Mouse (Mus musculus) cerebellum, adult 11-12 months (tissue): ENCODE measurements around the gene Gclc.
"Not testable (repeated sequence)": the region's sequence is repeated elsewhere in the genome, so short reads cannot be mapped to it uniquely, and the experiment has no call there.

Experiments used
- DNase-seq: peaks from one replicate; pipeline ENCODE4 v3.0.0; 2022

The Gclc gene

DNA sequence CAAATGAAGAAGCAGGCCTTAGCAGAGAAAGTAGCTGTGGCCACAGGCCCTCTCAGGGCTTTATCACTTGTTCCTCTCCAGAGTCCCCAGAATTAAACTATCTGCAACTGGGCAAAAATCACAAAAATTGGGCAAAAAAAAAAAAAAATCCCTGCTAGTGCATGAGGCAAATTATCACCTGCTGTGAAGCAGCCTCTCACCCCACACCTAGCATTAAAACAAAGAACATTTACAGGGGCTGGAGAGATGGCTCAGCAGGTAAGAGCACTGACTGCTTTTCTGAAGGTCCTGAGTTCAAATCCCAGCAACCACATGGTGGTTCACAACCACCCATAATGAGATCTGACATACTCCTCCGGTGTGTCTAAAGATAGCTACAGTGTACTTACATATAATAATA, 6.0 kb upstream of the Gclc start:
- not testable (repeated sequence) for DNase-seq

DNA sequence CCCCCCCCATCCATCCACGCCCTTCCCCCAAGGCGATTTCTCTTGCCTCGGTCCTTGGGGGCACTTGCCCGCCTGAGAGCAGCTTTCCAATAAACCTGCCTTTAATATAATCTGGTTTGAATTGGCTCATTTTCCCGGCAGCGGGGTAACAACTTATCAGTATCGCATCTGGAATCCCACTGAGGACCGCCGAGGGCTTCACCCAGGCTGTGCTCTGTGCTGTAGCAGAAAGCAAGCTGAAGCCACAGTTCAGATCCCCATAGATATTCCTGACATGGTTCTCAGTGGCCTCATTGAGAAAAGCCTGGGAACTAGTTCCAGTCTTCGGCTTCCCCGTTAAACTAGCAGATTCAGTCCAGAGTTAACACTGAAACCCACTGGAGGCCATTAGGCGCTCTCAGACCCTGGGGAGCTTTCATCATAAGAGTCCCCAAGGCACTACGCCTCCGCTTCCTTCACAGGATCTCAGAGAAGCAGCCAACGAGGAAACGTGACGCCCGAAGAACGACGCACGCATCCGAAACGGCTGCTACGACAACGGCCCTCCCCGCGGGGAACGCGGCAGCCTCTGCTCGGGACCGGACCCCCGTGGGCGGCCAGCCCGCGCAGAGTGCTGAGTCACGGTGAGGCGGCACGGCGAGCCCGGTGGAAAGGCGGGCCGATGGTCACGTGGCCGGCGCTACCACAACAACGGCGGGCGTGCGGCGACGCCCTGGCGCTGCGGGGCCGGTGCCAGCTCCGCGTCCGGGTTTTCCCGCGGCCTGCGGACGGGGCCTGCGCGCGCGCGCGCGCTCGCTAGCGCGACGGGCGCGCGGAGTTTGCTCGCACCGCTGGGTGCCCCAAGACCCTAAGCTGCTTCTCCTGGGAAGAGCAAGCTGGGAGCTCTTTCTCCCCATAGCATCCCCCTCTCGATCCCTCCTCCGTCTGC, 3.9 kb upstream of the Gclc start:
- peak; percentile 94 for DNase-seq

DNA sequence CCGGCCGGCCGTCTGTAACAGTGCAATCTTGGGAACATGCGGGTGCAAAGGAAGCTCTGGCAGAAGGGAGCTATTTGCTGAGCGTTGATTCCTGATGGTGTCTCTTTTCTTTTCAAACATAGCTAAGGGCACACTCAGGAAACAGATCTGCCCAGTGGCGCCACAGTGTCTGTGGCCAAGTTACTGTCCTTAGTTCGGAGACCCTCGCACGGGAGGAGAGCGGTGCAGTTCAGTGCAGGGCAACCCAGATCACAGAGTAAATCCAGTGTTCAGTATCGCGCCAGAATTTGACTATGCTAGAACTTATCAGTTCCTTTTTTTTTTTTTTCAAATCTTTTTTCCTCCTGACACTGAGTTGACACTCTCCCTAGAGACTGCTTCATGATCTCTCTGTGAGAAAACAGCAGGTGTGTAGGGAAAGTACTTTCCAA, 3.2 kb upstream of the Gclc start:
- DNase-seq: no peak

DNA sequence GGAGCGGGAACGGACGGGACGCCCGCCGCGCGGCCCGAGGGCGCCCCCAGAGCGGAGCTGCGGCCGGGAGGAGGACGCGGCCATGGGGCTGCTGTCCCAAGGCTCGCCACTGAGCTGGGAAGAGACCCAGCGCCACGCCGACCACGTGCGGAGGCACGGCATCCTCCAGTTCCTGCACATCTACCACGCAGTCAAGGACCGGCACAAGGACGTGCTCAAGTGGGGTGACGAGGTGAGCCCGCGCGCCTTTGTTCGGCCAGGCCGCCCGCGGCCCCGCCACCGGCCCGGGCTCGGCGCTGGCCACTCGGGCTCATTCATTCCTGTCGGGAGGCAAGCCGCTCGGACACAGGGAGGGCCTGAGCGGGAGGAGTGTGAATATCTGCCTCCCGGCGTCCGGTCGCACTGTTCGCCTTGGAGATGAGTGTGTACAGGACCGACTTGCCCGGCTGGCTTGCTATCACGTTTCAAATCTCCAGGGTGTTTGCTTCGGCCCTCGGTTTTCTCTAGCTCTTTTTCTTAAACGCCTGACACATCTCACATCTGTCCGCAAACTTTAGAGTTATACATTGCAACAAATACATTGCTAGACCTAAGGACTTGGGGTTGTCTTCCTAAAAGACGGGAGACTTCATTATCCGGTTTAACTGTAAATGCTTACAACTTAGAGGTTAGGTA, 530 bp downstream of the Gclc start:
- peak; percentile 78 for DNase-seq

DNA sequence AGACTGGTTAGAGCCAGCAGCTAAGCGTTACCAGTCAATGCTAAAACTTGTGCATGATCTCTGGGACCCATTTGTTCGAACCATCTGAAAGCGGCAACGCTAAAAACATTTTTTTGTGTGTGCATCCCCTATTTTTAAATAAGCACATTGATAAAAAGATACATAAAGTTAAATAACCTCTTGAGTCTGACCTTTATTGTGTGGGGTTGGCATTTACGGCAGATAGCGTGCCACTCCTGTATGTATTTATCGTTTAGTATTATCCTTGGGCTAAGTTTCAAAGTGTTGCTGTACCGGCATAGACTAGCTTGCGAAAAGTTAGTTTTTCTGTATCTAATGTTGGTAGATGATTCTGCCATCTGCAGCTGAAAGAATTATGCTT, 1.1 kb downstream of the Gclc start:
- DNase-seq: no peak

DNA sequence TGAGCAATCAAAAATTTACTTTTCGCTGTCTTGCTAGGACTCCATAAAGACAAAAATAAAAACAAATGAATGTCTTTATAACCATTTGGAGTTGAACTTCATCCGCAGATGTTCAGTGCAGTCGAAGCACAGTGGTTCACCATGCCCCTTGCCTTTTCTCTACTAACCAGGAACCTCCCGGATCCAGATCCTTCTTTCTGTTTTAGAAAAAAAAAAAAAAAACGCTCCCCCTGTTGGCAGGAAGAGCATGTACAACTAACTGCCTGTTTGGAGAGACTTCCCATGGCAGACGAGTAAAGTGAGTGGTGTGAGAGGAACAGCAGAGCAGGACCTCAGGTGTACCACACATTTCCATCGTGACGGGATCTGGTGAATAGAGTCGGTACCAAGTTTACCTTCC, 1.7 kb downstream of the Gclc start:
- no peak for DNase-seq

DNA sequence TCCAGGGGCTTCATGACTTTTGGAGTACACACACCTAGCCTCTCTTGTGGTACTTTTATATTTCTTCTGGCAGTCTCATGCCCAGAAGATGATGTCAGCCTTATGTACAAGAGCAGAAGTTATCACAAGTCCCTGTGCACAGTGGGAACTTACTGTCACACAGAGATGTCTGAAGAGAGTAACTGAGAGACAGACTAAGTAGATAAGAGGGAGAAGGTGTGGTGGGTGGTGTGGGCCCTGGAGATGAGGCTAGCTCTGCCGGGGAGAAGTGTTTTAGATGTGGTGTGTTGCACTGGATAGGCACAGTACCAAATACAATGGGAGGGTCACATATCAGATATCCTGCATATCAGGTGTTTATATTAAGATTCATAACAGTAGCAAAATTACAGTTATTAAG, 3.0 kb downstream of the Gclc start:
- DNase-seq: no peak

DNA sequence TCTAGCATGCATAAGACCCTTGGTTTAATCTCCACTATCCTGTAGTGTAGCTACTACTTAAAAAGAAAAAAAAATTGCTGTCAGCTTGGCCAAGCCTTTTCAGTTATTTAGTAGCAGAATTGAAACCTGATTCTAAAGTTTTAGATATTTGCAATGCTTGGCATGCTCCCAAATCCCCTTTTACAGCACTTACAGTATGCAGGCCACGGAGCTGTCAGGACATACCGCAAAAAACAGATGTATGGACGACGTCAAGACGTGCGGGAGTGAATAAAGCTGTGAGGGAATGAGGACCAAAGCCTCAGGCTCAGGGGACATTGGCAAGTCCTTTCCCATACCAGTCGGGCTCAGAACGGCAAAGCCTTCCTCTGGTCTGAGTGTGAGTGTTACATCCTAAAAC, 4.1 kb downstream of the Gclc start:
- DNase-seq: no peak

DNA sequence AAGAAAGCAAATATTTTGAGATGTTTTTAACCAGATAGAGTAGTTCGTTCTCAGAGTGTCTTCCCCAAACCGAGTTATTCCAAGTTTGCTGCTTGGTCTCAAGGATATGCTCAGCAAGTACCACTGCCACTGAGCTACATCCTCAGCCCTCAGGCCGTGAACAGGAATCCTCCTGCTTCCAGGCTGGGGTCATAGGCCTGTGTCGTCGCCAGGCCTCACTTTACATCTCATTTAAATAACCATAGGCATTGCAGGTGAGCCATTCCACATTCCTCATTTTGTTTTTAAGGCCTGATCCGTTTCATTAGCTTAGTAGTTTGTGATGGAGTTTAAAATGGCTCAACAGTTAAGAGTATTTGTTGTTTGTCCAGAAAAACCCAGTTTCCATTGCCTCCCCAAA, 4.8 kb downstream of the Gclc start:
- no peak for DNase-seq

DNA sequence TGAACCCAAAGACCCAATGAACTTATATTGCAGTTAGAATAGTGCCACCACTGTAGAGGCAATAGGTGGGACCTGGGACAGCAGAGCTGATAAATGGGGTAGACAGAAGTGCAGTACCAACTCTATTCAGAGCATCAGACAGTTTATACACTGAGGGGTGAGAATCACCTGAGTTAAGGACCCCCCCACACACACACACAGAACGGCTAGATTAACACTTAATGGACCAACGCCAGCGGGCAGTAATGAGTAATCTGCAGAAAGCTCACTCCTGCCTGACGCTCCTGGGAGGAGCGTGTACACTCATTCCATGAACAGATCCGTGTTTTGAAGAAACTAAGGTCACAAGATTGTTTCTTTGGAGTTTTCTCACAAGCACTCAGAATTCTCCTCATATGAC, 5.4 kb downstream of the Gclc start:
- no peak for DNase-seq

DNA sequence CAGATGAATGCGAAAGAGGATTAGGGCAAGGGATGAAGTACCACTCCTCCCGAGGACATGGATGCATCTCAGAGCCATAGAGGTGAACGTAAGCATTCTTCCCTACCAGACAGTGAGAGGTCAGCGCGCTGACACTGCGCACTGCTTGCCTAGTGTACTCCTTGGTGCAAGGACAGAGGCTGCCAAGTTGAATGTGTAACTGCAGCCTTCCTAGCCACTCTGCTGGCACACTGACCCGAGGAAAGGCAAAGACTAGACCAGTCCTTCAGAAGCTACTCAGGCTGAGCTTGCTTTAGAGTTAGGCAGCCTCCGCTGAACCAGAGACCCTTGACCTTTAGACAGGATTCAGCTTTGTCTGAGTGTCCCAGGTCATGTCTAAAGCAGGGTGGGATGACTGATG, 11.9 kb downstream of the Gclc start:
- no peak for DNase-seq

DNA sequence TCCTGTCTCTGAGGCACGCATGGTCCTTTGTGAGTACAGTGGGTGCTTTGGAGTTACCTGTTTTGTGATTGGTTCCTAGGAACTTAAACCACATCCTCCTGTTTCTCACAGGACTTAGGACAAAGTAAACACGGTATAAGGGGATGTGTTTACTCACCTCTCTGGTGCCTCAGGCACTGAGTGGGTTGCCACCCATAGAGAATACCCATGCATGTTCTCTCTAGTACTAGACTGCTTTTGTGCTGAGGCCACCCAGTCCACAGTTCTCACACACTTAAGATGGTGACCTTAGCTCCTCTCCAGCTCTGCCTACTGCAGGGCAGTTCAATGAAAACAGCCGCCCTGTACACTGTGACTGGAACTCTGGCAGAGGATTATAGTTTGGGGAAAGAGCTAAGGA, 12.4 kb downstream of the Gclc start:
- DNase-seq: no peak

DNA sequence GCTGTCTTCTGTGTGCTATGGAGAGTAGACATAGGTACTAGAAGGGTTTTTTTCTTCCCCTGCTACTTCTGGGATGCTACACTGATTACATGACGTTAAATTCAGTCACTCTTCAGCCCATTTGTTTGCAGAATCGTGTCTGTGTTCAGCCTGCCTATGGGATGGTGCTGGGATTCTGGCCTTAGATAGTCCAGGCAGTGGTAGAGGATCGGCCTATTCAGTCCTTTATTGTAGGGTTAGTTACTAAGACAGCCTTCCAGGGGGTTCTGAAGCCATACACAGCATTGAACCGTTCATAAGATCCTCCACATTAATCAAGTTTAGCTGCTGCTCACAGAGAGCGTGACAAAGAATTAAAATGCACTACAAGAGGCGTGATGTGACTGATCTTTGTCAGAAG, 16.6 kb downstream of the Gclc start:
- no peak for DNase-seq

DNA sequence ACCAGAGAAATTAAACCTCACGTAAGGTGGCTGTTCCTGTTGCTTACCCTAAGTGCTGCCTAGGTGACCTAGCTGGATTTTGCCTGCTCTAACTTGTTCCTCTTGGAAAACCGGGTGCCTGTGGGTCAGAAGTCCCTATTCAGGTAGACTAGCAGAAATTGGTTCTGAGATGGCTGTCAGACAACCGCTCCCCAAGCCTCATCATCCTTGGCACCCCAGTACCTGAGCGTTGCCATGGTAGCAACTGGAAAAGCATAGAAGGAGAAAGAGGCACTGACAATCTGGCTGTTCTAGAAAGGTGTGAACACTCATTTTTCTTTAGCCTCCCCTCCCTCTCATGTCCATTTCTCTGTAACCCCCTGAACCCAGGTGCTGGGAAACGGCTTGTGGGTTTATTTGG, 17.0 kb downstream of the Gclc start:
- no peak for DNase-seq

DNA sequence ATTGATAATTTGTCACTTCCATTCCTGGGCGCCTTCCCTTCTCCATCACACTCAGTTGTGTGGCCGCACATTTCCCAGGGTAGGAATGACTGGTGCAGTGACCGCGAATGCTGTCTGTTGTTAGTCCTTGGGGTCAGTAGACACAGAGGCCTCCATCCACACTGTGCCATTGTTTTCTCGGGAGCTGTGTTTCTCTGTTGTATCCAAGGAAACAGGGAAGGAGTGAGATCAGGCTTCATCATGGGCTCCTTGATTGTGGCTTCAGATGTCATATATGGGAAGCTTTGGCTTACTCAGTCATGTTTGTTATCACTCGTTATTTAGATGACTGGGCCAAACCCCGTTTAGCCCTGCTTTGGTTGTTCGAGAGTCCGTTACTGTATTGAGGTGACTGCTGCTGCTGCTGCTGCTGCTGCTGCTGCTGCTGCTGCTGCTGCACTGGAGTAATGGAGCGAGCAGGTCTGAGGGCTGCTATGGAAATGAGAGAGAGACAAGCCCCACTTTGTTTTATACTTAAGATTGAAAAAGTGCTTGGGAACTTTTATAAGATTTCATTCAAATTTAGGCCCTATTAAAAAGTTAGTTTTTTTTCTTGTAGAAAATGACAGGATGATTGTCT, 17.5 kb downstream of the Gclc start:
- no peak for DNase-seq

DNA sequence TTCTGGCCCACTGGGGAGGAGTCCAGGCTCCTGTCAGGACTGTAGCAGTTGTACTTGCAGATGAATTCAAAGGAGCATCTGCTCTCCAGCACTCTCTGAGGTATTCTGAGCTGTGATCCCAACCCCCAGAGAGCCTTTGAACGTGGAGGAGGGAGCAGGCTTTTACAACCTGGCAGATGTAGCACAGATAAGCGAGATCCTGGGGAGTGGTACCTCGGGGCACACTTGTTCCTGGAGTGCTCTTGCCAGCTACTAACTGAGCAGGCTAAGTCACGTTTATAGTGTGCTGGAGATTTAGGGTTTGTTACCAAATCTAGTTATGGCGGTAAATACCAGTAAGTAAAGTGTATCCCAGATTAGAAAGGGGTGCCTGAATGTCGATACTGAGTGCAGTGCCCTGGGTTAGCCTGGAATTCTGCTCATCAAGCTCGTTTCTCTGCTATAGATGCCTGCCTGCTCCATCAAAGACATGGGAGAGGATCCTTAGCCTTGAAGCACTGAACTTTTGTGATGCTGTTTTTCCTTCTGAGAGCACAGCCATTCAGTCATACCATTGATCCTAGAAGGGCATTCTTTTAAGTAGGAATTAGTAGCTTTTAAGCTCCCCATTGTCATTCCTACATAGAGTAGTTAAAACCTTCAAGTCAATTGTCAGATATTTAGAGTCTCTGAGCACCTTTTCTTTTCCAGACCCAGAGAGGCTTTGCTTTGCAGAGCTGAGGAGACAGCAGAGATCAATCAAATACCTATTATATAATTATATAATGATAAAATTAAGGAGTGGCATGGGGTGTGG, 22.6 kb downstream of the Gclc start:
- no peak for DNase-seq

DNA sequence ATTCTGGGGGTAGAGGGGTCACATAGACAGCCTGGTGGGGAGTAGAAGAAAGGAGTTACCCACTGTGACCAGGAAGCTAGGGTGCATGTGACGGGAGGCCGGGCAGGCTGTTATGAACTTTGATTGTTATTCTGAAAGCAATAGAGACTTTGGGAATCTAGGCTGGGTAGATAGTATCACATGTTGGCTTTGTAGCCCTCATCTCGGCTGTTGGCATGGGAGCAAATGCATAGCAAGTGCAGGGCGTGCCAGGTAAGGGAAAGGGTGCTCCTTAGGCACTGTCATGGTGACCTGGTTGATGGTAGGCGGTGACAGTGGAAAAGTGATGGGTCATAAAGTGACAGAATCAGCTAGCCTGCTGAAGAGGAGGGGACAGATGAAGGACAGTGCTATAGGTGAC, 23.3 kb downstream of the Gclc start:
- DNase-seq: no peak

DNA sequence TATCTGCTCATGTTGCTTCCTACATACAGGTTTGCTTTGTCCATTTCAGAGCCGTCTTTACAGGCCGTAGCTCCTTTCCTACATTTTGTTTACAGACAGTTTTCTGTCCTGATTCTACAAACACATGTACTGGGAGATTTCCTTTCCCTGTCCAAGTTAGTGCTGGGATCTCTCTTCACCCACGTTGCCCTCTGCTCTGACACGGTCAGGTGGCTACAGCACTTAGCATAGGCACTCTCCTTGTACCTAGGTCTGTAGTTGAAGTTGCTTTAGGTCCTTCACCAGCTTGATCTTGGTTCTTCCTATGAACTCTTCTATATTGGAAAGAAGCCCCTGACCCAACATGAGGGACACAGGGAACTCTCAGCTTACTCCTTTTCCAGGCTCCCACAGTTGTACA, 25.4 kb downstream of the Gclc start:
- DNase-seq: no peak

DNA sequence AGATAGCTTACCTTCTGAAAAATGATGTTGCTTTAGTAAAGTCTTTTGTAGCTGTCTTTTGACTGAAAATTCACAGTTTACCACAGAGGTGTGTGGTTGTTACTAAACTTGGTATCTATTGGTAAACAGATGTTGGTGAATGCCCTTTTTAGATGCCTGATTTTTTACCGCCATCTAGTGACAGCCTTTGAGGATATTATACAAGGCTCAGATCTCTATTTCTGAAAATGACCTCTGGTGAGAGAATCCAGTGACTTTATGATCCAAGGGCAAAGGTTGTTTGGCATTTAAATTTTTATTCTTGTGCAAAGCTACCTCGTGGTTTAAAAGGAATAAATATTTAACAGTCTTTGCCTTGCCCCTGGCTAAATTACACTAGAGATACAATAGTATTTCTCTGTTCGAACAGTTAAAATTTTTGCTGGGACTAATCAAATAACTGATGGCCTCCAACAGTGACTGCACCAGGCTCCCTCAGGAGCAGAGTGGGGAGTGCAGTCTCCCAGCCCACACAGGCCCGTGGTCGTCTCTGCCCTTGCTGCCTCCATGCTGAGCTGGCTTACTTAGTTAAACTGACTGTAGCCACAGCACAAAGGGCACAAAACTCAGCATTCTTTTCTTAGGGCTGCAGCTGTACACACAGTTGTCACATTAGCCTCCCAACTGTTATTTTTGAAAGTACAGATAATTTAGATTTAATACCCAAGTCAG, 27.3 kb downstream of the Gclc start:
- no peak for DNase-seq

DNA sequence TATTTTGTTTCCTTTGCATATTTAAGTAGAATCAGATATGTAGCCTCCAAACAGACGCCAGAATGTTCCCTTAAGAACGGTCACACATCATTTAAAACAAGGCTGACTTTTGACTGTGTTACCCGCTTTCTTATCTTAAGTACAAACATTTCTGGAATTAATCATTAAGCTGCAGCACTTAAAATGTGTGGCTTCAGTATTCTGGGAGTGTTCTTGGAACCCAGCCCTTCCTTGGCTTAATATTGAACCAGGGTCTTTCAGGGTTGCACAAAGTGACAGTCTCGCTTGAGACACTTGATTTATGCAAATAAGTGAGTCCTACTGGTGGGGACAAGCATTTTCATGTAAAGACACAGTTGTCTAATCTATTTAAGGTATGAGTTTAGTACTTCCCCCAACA, 27.9 kb downstream of the Gclc start:
- no peak for DNase-seq

DNA sequence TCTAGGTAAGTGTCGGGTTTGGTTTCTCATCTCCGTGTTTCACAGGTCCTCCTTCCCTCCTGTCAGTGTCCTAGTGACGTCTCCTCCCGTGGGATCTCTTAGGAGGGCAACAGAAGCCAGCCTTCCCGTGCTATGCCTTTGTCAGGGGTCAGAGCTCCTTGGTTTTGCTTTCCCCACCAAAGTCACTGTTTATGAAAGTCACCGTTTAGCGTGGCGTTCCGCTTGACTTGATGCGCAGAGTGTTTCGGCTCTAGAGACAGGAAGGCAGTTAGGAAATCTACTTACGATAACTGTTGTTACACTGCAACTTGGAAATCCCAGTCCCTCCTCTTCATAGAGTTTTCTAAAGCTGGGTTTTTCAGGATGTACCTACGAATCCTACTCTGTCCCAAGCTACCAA, 28.7 kb downstream of the Gclc start:
- DNase-seq: no peak

DNA sequence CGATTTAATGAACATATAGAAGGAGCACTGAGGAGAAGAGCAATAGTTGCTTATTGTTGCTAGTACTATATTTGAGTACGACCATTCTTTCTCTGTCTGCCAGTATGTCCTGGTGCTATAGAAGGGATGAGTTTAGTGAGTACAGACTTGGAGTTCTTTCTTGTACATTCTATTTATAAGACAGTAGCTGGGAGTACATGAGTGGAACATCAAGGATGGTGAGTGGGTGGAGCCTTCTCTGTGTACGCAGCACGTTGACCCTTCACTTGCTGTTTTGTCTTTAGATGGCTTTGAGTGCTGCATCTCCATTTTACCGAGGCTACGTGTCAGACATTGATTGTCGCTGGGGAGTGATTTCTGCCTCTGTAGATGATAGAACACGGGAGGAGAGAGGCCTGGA, 31.1 kb downstream of the Gclc start:
- DNase-seq: no peak

DNA sequence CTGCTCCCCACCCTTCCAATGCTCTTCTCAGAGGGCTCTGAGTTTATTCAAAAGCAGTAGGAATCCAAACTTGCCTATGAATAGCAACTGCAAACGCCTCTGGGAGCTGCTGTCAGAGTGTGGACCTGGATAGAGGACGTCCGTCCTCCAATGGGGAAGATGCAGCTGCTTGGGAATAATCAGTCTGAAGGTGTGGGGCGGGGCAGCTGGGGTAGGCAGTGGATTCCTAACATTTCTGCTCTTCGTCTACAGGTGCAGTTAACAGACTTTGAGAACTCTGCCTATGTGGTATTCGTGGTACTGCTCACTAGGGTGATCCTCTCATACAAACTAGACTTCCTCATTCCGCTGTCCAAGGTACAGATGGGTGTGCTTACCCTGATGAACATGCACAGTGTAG, 33.6 kb downstream of the Gclc start:
- no peak for DNase-seq
